In genomic region chr11:77491502-77492291, GRCm38 (mm10) we compare ENCODE assay signal across 7 mouse cellular contexts. TPM values are rescaled to one million over a fixed set of nuclear protein-coding genes. Genes with fewer than 3 reads are reported as not detected.
A peak's percentile ranks its signal among the peaks of the same experiment; 100 is the strongest.
DNase-seq lines count a peak whose midpoint lies in the region; ATAC-seq and TF ChIP-seq lines count a peak whose summit lies in the region.

No protein-coding gene starts in this region.

- no peak for TF ChIP-seq CTCF in E14TG2a.4 (conservative IDR thresholded peaks at IDR 0.05; ENCODE audit: low read length)
- TF ChIP-seq CTCF in intestine, postnatal 0 days (IDR thresholded peaks at IDR 0.05; ENCODE audit: low read depth) = no peak
- TF ChIP-seq CTCF in lung, embryonic 14.5 days (IDR thresholded peaks at IDR 0.05; ENCODE audit: low read depth) = no peak

- peaks cover 46% of the 10 kb centered on the region for H3K27me3 ChIP-seq in E14TG2a.4 (ENCODE audit: insufficient read depth, low read length)
- no peaks in the 10 kb centered on the region for H3K27me3 ChIP-seq in intestine, postnatal 0 days (replicated peaks; ENCODE audit: control insufficient read depth, insufficient read depth, low read length)
- no peaks in the 10 kb centered on the region for H3K27me3 ChIP-seq in lung, embryonic 14.5 days (ENCODE audit: insufficient read depth, low read length)

- DNase-seq in A20 (ENCODE audit: low read depth, low spot score) = peak; percentile 68
- peak; percentile 70 to 72 for DNase-seq in cerebellum, postnatal 25 days
- DNase-seq in heart, adult 18-20 months = peak; percentile 84
- peak; percentile 94 for DNase-seq in lung, embryonic 14.5 days
- DNase-seq in right cerebral cortex, postnatal 10 days (ENCODE audit: low spot score in 2 of 2) = peak; percentile 79 to 88

- peak overlapping the region; percentile 91 for H3K4me2 ChIP-seq in intestine, postnatal 0 days (replicated peaks; ENCODE audit: low read depth)
- peak overlapping the region; percentile 90 for H3K4me2 ChIP-seq in lung, embryonic 14.5 days

- H3K9ac ChIP-seq in intestine, postnatal 0 days (ENCODE audit: low read depth, low read length) = no peak overlapping the region; the same call in 1 of the 2 replicates
- peak overlapping the region; percentile 93 for H3K9ac ChIP-seq in lung, embryonic 14.5 days

- H3K4me1 ChIP-seq in E14TG2a.4 (replicated peaks; ENCODE audit: low read depth, low read length) = peaks cover 65% of the 10 kb centered on the region
- peaks cover 13% of the 10 kb centered on the region; the same call in 1 of the 2 replicates for H3K4me1 ChIP-seq in intestine, postnatal 0 days (replicated peaks; ENCODE audit: control insufficient read depth, insufficient read depth, low read length)
- peaks cover 27% of the 10 kb centered on the region for H3K4me1 ChIP-seq in lung, embryonic 14.5 days (ENCODE audit: insufficient read depth)

- peak overlapping the region; percentile 98; the same call in 1 of the 2 replicates for H3K27ac ChIP-seq in intestine, postnatal 0 days (ENCODE audit: low read depth, low read length)
- peak overlapping the region; percentile 97 for H3K27ac ChIP-seq in lung, embryonic 14.5 days (ENCODE audit: low read depth)

- peak overlapping the region; percentile 91 for H3K4me3 ChIP-seq in E14TG2a.4 (replicated peaks; ENCODE audit: low read length)
- peak overlapping the region; percentile 84 for H3K4me3 ChIP-seq in intestine, postnatal 0 days (ENCODE audit: low read depth, low read length)
- peak overlapping the region; percentile 57 for H3K4me3 ChIP-seq in lung, embryonic 14.5 days (ENCODE audit: low read depth, low read length)

- peaks cover 3% of the 10 kb centered on the region; the same call in 1 of the 2 replicates for H3K36me3 ChIP-seq in E14TG2a.4 (ENCODE audit: insufficient read depth, low read length)
- H3K36me3 ChIP-seq in intestine, postnatal 0 days (ENCODE audit: control insufficient read depth, insufficient read depth) = no peaks in the 10 kb centered on the region
- H3K36me3 ChIP-seq in lung, embryonic 14.5 days (ENCODE audit: insufficient read depth) = 0 out of 2 replicates have a peak, but pooled peaks cover 2% of the 10 kb centered on the region

- no peaks in the 10 kb centered on the region for H3K9me3 ChIP-seq in E14TG2a.4 (ENCODE audit: low read length)
- H3K9me3 ChIP-seq in intestine, postnatal 0 days (ENCODE audit: control insufficient read depth) = no peaks in the 10 kb centered on the region
- no peaks in the 10 kb centered on the region for H3K9me3 ChIP-seq in lung, embryonic 14.5 days (ENCODE audit: low read depth, low read length)

- WGBS in intestine, postnatal 0 days = under 1% methylated on average over 23 of the region's 23 CpGs
- 0% methylated on average over 23 of the region's 23 CpGs for WGBS in lung, embryonic 14.5 days

- ATAC-seq in intestine, postnatal 0 days = peak; percentile 9; the same call in 1 of the 2 replicates
- peak; percentile 79 for ATAC-seq in lung, embryonic 14.5 days (ENCODE audit: insufficient read depth)

RNA-seq across cellular contexts. Expression of gene Git1, which starts 1.7 kb away (rescaled TPM):
- 10 to 100 TPM; 54.7 to 58.9 TPM for total RNA-seq in heart, adult 18-20 months (2021)
- 21.2 and 21.9 TPM in 2 replicates for polyA plus RNA-seq in intestine, postnatal 0 days (2015; fragmentation: Nextera tagmentation; extraction: Ambion mirVana)
- 18.4 and 21.1 TPM in 2 replicates for polyA plus RNA-seq in lung, embryonic 14.5 days (2014; fragmentation: Nextera tagmentation; extraction: Ambion mirVana)

RNA-seq across cellular contexts. Expression of gene Ankrd13b, which starts 2.2 kb away (rescaled TPM):
- 10 to 100 TPM in 1 of 2 experiments, 1 to 10 TPM in 1; 9.2 to 11.2 TPM for total RNA-seq in heart, adult 18-20 months (2021)
- polyA plus RNA-seq in intestine, postnatal 0 days (2015; fragmentation: Nextera tagmentation; extraction: Ambion mirVana) = 2.1 TPM in 2 replicates
- polyA plus RNA-seq in lung, embryonic 14.5 days (2014; fragmentation: Nextera tagmentation; extraction: Ambion mirVana) = 12.1 and 12.9 TPM in 2 replicates

RNA-seq across cellular contexts. Expression of gene Abhd15, which starts 23.2 kb away (rescaled TPM):
- total RNA-seq in heart, adult 18-20 months (2021) = 1 to 10 TPM; 2.7 to 4.5 TPM
- polyA plus RNA-seq in intestine, postnatal 0 days (2015; fragmentation: Nextera tagmentation; extraction: Ambion mirVana) = 2.2 and 3.3 TPM in 2 replicates
- 3.0 and 3.2 TPM in 2 replicates for polyA plus RNA-seq in lung, embryonic 14.5 days (2014; fragmentation: Nextera tagmentation; extraction: Ambion mirVana)

RNA-seq across cellular contexts. Expression of gene Trp53i13, which starts 24.1 kb away (rescaled TPM):
- total RNA-seq in heart, adult 18-20 months (2021) = 10 to 100 TPM in 1 of 2 experiments, 1 to 10 TPM in 1; 8.3 to 10.6 TPM
- 20.2 and 22.9 TPM in 2 replicates for polyA plus RNA-seq in intestine, postnatal 0 days (2015; fragmentation: Nextera tagmentation; extraction: Ambion mirVana)
- 39.2 and 40.3 TPM in 2 replicates for polyA plus RNA-seq in lung, embryonic 14.5 days (2014; fragmentation: Nextera tagmentation; extraction: Ambion mirVana)

RNA-seq across cellular contexts. Expression of gene Gm10392, which starts 27.3 kb away (rescaled TPM):
- total RNA-seq in heart, adult 18-20 months (2021) = not detected
- not detected in 2 replicates for polyA plus RNA-seq in intestine, postnatal 0 days (2015; fragmentation: Nextera tagmentation; extraction: Ambion mirVana)
- polyA plus RNA-seq in lung, embryonic 14.5 days (2014; fragmentation: Nextera tagmentation; extraction: Ambion mirVana) = 0.16 TPM in 1 of 2 replicates, not detected in the other

Comparison
In these comparisons a context has a peak if more than half of its experiments do, and no peak if none do; other contexts are left out.
1. Peak in every context shown above with its lines: DNase-seq, ATAC-seq, H3K4me3 ChIP-seq and H3K27ac ChIP-seq.